Mouse (Mus musculus) activated CD4-positive, CD25-positive, alpha-beta regulatory T cell, adult 9 weeks (primary cell): ENCODE data around the gene Fam131a. TPM values are rescaled to one million over a fixed set of nuclear protein-coding genes. Genes with fewer than 3 reads are reported as not detected.

Experiments used
- polyA plus RNA-seq: library from polyadenylated mRNA; unstranded; fragments of 100-300 nt; shearing (Covaris generic); gene quantifications from one replicate; pipeline ENCODE4 v1.2.1, GENCODE M21; 2017

Gene Fam131a
- polyA plus RNA-seq = 1.1 TPM

DNA sequence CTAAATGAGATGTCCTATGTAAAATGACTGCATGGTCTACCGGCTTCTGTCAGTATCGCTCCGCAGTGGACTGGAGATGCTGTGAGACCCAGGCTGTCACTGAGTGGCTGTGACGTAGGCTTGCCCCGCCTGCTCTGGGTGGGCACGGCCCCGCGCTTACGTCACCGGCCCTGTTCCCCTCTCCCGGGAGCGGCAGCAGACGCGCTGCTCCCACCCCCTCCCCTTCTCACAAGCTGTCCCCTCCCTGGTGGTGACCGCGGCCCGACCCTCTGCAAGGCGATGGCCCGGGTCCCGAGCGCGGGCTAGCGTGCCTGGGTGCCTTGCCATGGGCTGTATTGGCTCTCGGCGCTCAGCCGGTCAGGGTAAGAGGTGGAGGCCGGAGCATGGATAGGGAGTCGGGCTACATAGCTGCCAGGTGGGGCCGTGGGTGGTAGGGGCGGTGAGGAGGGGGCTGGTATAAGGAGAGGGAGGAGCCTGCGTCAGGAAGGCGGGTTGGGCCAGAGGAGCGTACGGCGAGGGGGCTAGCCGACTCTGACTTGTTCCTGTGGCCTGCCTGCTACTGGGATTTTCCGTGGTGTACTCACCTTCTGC, at the start of gene Fam131a:
Gene Fam131a, plus strand, starts transcription at position 131 of the 591 bp plus-strand sequence.

DNA sequence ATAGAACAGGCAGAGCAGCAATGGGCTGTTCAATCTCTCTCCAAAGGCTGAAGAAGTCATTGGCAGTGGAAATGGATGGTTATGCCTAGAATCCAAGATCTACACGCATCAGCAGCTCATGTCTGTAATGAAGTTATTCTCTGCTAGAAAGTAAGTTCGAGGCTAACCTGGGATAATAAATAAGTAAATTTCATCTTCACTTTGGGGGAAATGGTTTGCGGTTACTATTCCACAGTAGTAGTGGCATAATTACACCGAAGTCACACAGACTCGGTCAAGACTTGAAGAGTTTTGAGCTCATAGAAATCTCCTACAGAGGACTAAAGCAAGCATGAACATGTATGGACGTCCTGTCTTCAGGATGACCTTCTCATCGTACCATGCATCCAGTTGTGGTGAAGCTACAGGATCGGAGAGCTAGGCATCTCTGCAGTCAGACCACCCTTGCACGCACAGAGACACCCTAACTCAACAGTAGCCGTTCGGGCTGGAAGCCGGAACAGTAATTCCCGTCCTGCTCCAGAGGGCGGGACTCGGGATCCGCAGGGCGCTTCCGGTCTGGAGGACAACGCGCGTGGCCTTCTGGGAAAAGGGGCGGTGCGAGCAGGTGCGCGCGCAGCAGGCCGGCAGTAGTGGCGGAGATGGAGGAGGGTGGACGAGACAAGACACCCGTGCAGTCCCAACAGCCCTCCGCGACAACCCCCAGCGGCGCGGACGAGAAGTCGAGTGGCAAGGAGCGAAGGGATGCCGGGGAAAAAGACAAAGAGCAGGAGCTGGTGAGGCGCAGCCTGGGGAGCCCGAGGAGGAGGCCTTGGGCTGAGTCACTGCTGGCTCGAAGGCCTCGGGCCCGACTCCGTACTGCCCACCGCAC, 41.7 kb upstream of the Fam131a start, which contains the start of gene Psmd2:
Gene Psmd2, plus strand, starts transcription at position 577 of the 871 bp plus-strand sequence.

GRCm38 (mm10) chr16:20668013-20668412, 25.0 kb upstream of the Fam131a start, which contains the start of gene Eif4g1:
TSS of gene Eif4g1 (plus strand) at chr16:20668313.

GRCm38 (mm10) chr16:20717181-20717977, 24.3 kb downstream of the Fam131a start, which contains the start of the genes Polr2h and Clcn2:
TSS of gene Polr2h (plus strand) at chr16:20717665.
TSS of gene Clcn2 (minus strand) at chr16:20717746.

DNA sequence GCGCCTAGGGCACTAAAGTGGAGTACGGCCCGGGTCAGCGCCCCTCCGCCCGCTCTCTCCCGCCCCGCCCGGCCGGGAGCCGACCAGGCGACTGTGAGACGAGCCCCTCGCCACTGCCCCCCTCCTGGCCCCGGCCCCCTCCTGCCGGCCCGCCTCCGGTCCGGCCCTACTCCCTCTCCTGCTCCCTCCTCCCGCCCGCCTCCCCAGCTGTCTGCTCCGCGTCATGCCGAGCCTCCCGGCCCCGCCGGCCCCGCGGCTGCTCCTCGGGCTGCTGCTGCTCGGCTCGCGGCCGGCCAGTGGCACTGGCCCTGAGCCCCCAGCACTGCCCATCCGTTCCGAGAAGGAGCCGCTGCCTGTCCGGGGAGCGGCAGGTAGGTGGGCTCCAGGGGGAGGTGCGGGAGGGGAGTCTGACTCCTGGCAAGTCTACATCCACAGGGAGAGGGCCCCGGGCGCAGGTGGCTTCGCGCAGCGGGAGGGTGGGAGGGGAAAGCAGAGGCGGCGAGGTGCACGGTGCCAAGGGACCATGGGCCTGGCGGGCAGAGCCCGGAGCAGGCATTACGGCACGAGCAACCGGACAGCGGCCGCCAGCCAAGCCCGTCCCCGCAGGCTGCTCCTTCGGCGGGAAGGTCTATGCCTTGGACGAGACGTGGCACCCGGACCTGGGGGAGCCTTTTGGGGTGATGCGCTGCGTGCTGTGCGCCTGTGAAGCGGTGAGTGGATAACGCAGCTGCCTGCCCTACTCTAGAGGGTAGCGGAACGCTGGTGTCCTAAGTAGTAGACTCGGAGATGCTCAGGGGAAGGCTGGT, 40.1 kb downstream of the Fam131a start, which contains the start of gene Chrd:
Gene Chrd, plus strand, starts transcription at position 203 of the 806 bp plus-strand sequence.

GRCm38 (mm10) chr16:20733731-20734730, 41.0 kb downstream of the Fam131a start, which contains the start of gene Thpo:
TSS of gene Thpo (minus strand) at chr16:20734511.

Other genes with a start within 250 kb of the Fam131a start
- 21.8 TPM for gene Eif2b5, start 194.4 kb upstream of the Fam131a start, polyA plus RNA-seq
- 5.9 TPM for gene Dvl3, start 176.3 kb upstream of the Fam131a start, polyA plus RNA-seq
- 454 TPM for gene Ap2m1, start 157.8 kb upstream of the Fam131a start, polyA plus RNA-seq
- 95.9 TPM for gene Abcf3, start 144.7 kb upstream of the Fam131a start, polyA plus RNA-seq
- not detected for gene Vwa5b2, start 103.8 kb upstream of the Fam131a start, polyA plus RNA-seq
- gene Eef1akmt4, start 81.6 kb upstream of the Fam131a start, polyA plus RNA-seq = 23.0 TPM
- gene Gm49333, start 81.6 kb upstream of the Fam131a start, polyA plus RNA-seq = not detected
- gene Alg3, start 81.5 kb upstream of the Fam131a start, polyA plus RNA-seq = 45.0 TPM
- gene Camk2n2, start 72.0 kb upstream of the Fam131a start, polyA plus RNA-seq = not detected
- not detected for gene Ece2, start 63.4 kb upstream of the Fam131a start, polyA plus RNA-seq
- gene Psmd2, start 41.6 kb upstream of the Fam131a start, polyA plus RNA-seq = 280 TPM
- gene Eif4g1, start 24.9 kb upstream of the Fam131a start, polyA plus RNA-seq = 151 TPM
- gene Polr2h, start 24.4 kb downstream of the Fam131a start, polyA plus RNA-seq = 65.8 TPM
- gene Clcn2, start 24.5 kb downstream of the Fam131a start, polyA plus RNA-seq = 0.86 TPM
- not detected for gene Chrd, start 39.9 kb downstream of the Fam131a start, polyA plus RNA-seq
- not detected for gene Thpo, start 41.3 kb downstream of the Fam131a start, polyA plus RNA-seq